Mouse (Mus musculus) CD8-positive naive resting alpha-beta T cell, adult 2 months (primary cell): Measurements from ENCODE around the gene Mad2l1bp.

ENCODE experiments used
- DNase-seq, 2 experiments: peaks; one replicate each; pipeline ENCODE4 v3.0.0; 2022; ENCODE audit warnings: low read depth in 2 of 2, low spot score in 2 of 2

The Mad2l1bp gene

GRCm38 (mm10) chr17:46152847-46153782, at the start of gene Mad2l1bp:
Gene Mad2l1bp, minus strand, starts transcription at chr17:46153553.
- peak; percentile 72 to 80 for DNase-seq

- DNase-seq, result peak in 1 of 2 experiments; percentile 2
These were observed 49.7 kb upstream of the Mad2l1bp start for GRCm38 (mm10) chr17:46203078-46203477.

- peak; percentile 91 for DNase-seq
These were observed 49.2 kb upstream of the Mad2l1bp start, which contains the start of the genes Polh and Xpo5 for GRCm38 (mm10) chr17:46202421-46203071. Gene Polh, minus strand, starts transcription at chr17:46202645. Gene Xpo5, plus strand, starts transcription at chr17:46202782.

GRCm38 (mm10) chr17:46201151-46201550, 47.8 kb upstream of the Mad2l1bp start:
- DNase-seq, result no peak

DNA sequence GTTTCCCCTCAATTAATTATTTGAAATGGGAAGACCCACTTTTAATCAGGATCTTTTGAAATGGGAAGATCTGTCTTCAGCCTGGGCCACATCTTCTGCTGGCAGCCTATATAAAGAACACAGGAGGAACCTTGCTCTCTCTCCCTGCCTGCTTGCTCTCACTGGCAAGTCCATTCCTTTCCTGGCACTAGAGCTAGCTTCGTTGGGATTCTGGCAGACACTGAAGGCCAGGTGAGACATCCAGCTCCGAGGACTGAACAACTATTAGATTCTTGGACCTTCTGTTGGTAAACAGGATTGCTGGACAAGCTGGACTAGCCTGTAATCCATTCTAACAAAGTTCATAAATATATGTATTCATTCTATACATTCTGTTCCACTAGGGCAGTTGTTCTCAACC, 35.5 kb upstream of the Mad2l1bp start:
- no peak for DNase-seq

GRCm38 (mm10) chr17:46182273-46182672, 28.9 kb upstream of the Mad2l1bp start:
- no peak for DNase-seq

- peak; percentile 31 to 53 for DNase-seq
These were observed 17.2 kb upstream of the Mad2l1bp start for GRCm38 (mm10) chr17:46170538-46170937.

DNA sequence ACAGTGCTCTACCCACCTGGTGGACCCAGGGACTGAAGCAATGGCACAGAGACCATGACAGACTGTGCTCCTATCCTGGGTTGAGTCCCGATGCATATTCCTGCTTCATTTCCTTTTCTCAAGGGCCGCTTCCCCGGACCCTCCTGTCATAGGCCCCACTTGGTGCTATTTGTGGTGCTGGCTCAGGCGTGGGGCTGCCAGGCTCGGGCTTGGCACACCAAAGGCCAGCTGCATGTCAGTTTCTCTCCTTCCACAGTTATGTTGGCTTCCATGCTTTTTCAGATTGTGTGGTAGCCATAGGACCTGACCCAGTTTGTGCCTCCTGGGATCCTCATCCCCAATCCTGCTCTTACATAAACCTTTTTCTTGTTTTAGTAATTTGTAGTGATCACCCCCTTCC, 15.4 kb upstream of the Mad2l1bp start:
- DNase-seq, result no peak

DNA sequence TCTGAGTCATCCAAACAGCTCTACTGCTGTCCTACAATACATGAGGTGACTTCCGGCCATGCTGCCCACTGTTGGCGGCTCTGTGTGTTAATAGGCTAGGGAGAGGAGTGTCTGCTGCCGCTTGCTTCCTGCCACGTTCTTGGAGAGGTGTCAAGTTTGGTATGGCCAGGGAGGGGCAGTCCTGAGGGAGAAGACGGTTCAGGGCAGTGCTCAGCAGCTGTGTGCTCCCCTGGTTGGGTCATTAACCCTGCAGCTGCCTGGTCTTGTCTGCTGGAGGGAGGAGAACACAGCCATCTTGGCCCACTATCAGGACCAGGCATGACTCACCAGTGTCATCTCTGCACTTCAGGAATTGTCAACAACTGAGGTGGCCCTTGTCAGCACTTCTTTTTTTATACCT, 15.0 kb upstream of the Mad2l1bp start:
- DNase-seq, result no peak

GRCm38 (mm10) chr17:46167014-46167413, 13.7 kb upstream of the Mad2l1bp start:
- no peak for DNase-seq

- DNase-seq, result no peak
These were observed 12.9 kb upstream of the Mad2l1bp start for GRCm38 (mm10) chr17:46166270-46166669.

DNA sequence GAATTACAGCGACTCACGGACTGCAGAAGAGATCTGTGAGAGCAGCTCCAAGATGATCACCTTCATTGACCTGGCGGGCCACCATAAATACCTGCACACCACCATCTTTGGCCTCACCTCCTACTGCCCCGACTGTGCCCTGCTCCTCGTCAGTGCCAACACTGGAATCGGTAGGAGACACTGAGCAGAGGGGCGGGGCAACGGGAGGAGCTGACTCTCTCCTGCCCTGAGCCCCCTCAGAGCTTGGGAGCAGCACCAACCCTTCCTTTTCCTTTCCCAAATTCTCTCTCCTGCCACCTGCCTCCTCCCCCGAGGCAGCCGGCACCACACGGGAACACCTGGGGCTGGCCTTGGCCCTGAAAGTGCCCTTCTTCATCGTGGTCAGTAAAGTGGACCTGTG, 12.1 kb upstream of the Mad2l1bp start:
- no peak for DNase-seq

- DNase-seq, result no peak
These were observed 11.4 kb upstream of the Mad2l1bp start for GRCm38 (mm10) chr17:46164791-46165190.

- no peak for DNase-seq
These were observed 10.9 kb upstream of the Mad2l1bp start for GRCm38 (mm10) chr17:46164301-46164700.

- DNase-seq, result peak; percentile 73 to 84
These were observed 9.6 kb upstream of the Mad2l1bp start for GRCm38 (mm10) chr17:46162951-46163421.

GRCm38 (mm10) chr17:46162551-46162950, 9.2 kb upstream of the Mad2l1bp start:
- no peak for DNase-seq

GRCm38 (mm10) chr17:46161710-46162109, 8.4 kb upstream of the Mad2l1bp start:
- DNase-seq, result no peak

- peak in 1 of 2 experiments; percentile 30 for DNase-seq
These were observed 7.8 kb upstream of the Mad2l1bp start for GRCm38 (mm10) chr17:46161179-46161578.

DNA sequence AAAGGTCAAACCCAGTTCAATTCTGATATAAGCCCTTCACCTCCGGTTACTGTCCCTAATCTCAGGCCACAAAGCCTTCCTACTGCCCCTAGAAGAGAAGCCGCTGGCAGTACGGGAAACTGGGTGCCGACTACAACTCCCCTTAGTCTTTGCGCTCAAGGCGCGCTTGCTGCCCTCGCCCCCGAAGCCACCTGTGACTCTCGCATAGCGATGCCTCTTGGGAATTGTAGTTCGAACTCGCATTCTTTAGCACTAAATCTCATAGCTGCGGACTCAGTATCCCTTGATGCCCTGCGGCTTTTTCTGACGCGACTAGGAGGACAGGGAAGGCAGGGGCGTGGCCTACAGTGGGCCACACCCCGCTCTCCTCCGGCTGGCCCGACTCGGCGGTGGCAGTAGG, 7.3 kb upstream of the Mad2l1bp start, which contains the start of gene Gtpbp2:
TSS of gene Gtpbp2 (plus strand) at position 347 of the 400 bp plus-strand sequence.
- peak; percentile 93 to 94 for DNase-seq

- peak; percentile 83 to 89 for DNase-seq
These were observed 6.8 kb upstream of the Mad2l1bp start for GRCm38 (mm10) chr17:46160090-46160662.

- DNase-seq, result no peak
These were observed 5.9 kb upstream of the Mad2l1bp start for GRCm38 (mm10) chr17:46159236-46159635.
